Mouse (Mus musculus) right cerebral cortex, postnatal 4 days (tissue): ENCODE measurements at regions not wholly inside any gene's neighbourhood (a gene's known extent, or its start where the extent isn't known, plus 50 kb on each side); places are given as distances from the start of the nearest gene placed in this dataset.

Experiments used
- DNase-seq: peaks from one replicate; pipeline ENCODE4 v3.0.0-alpha.2; 2022

- DNase-seq, result no peak
These were observed 297.0 kb upstream of the Gm10295 start for GRCm38 (mm10) chr7:71648314-71648713.

- no peak for DNase-seq
These were observed 295.7 kb upstream of the Gm10295 start for GRCm38 (mm10) chr7:71646944-71647343.

GRCm38 (mm10) chr7:71623048-71623447, 271.8 kb upstream of the Gm10295 start:
- no peak for DNase-seq

- no peak for DNase-seq
These were observed 251.9 kb upstream of the Gm10295 start for GRCm38 (mm10) chr7:71603159-71603558.

GRCm38 (mm10) chr7:71596780-71597179, 245.5 kb upstream of the Gm10295 start:
- no peak for DNase-seq

GRCm38 (mm10) chr7:71587626-71588025, 236.3 kb upstream of the Gm10295 start:
- DNase-seq, result no peak

- no peak for DNase-seq
These were observed 232.3 kb upstream of the Gm10295 start for GRCm38 (mm10) chr7:71583443-71584055.

GRCm38 (mm10) chr7:71581746-71582145, 230.5 kb upstream of the Gm10295 start:
- peak; percentile 4 for DNase-seq

- DNase-seq, result no peak
These were observed 209.1 kb upstream of the Gm10295 start for GRCm38 (mm10) chr7:71560296-71560936.

GRCm38 (mm10) chr7:71556473-71556872, 205.2 kb upstream of the Gm10295 start:
- no peak for DNase-seq

- no peak for DNase-seq
These were observed 204.2 kb upstream of the Gm10295 start for GRCm38 (mm10) chr7:71555476-71555875.

GRCm38 (mm10) chr7:71546606-71547213, 195.4 kb upstream of the Gm10295 start:
- DNase-seq, result no peak

- DNase-seq, result no peak
These were observed 190.2 kb upstream of the Gm10295 start for GRCm38 (mm10) chr7:71541467-71541866.

- peak; percentile 6 for DNase-seq
These were observed 181.8 kb upstream of the Gm10295 start for GRCm38 (mm10) chr7:71533109-71533508.

- DNase-seq, result no peak
These were observed 180.2 kb upstream of the Gm10295 start for GRCm38 (mm10) chr7:71531496-71531895.

- DNase-seq, result no peak
These were observed 179.6 kb upstream of the Gm10295 start for GRCm38 (mm10) chr7:71530922-71531321.

- no peak for DNase-seq
These were observed 174.9 kb upstream of the Gm10295 start for GRCm38 (mm10) chr7:71526152-71526551.

GRCm38 (mm10) chr7:71524577-71525126, 173.4 kb upstream of the Gm10295 start:
- no peak for DNase-seq

- no peak for DNase-seq
These were observed 172.8 kb upstream of the Gm10295 start for GRCm38 (mm10) chr7:71524119-71524518.

GRCm38 (mm10) chr7:71507379-71507778, 156.1 kb upstream of the Gm10295 start:
- no peak for DNase-seq

- no peak for DNase-seq
These were observed 149.4 kb upstream of the Gm10295 start for GRCm38 (mm10) chr7:71500719-71501118.

GRCm38 (mm10) chr7:71498123-71498522, 146.8 kb upstream of the Gm10295 start:
- no peak for DNase-seq

GRCm38 (mm10) chr7:71491128-71491527, 139.8 kb upstream of the Gm10295 start:
- DNase-seq, result no peak

GRCm38 (mm10) chr7:71488016-71488650, 136.8 kb upstream of the Gm10295 start:
- DNase-seq, result no peak
